Mouse (Mus musculus) leukemia stem cell, adult 10-12 weeks (primary cell): Measurements from ENCODE around the gene Vmn1r137. TPM values are rescaled to one million over a fixed set of nuclear protein-coding genes. Genes with fewer than 3 reads are reported as not detected.

Source experiments
- polyA plus RNA-seq: library from polyadenylated mRNA; stranded (reverse); fragments of >175 nt; gene quantifications from 2 replicates; pipeline ENCODE4 v1.2.3, GENCODE M21; 2012; ENCODE audit warnings: low replicate concordance

Vmn1r137 gene
- not detected in 2 replicates for polyA plus RNA-seq

DNA sequence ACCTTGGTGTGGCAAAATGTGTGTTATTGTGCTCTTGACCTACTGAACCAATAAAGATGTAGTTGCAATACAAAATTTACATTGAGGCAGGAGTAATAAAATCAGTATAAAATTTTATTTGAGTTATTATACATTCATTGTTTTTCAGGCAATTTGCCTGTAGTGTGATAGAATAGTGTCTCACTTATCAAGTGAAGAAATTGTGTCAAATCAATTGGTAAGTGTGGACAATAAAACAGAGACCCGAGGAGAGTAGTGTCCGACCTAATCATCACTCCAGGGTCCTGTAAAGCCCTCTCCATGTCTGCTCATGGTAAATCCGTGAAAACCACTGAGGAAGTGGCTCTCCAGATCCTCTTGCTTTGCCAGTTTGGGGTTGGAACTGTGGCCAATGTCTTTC is at the start of gene Vmn1r137:
Vmn1r137 (plus strand) TSS at position 301 of the 400 bp plus-strand sequence.

GRCm38 (mm10) chr7:22028797-22029196 is 34.4 kb downstream of the Vmn1r137 start, which contains the start of gene Vmn1r138:
Vmn1r138 (minus strand) TSS chr7:22028897.

Other genes with a start within 250 kb of the Vmn1r137 start
- gene Gm4175, start 233.1 kb upstream of the Vmn1r137 start, polyA plus RNA-seq = not detected in 2 replicates
- gene Gm4177, start 197.9 kb upstream of the Vmn1r137 start, polyA plus RNA-seq = not detected in 2 replicates
- not detected in 2 replicates for gene Vmn1r135, start 162.2 kb upstream of the Vmn1r137 start, polyA plus RNA-seq
- not detected in 2 replicates for gene Gm5725, start 150.3 kb upstream of the Vmn1r137 start, polyA plus RNA-seq
- not detected in 2 replicates for gene Gm5891, start 73.3 kb upstream of the Vmn1r137 start, polyA plus RNA-seq
- gene Vmn1r138, start 34.3 kb downstream of the Vmn1r137 start, polyA plus RNA-seq = not detected in 2 replicates
- not detected in 2 replicates for gene Gm6176, start 61.7 kb downstream of the Vmn1r137 start, polyA plus RNA-seq
- gene Vmn1r139, start 74.5 kb downstream of the Vmn1r137 start, polyA plus RNA-seq = not detected in 2 replicates
- not detected in 2 replicates for gene Gm16451, start 123.7 kb downstream of the Vmn1r137 start, polyA plus RNA-seq
- not detected in 2 replicates for gene Gm10666, start 140.2 kb downstream of the Vmn1r137 start, polyA plus RNA-seq
- gene Vmn1r142, start 169.4 kb downstream of the Vmn1r137 start, polyA plus RNA-seq = not detected in 2 replicates
- gene Vmn1r143, start 194.8 kb downstream of the Vmn1r137 start, polyA plus RNA-seq = not detected in 2 replicates
- not detected in 2 replicates for gene Gm8653, start 206.7 kb downstream of the Vmn1r137 start, polyA plus RNA-seq
- not detected in 2 replicates for gene Gm8453, start 234.9 kb downstream of the Vmn1r137 start, polyA plus RNA-seq